Mouse (Mus musculus) stomach, embryonic 14.5 days (tissue): ENCODE data around the gene Gm45716. TPM values are rescaled to one million over a fixed set of nuclear protein-coding genes. Genes with fewer than 3 reads are reported as not detected.
A peak's percentile ranks its signal among the peaks of the same experiment; 100 is the strongest.

Experiments used
- ATAC-seq: fragments of 200-750 bp; cut with Nextera tagmentation; 2 replicates; pipeline ENCODE4 v1.8.0; 2017; ENCODE audit warnings: low read depth, moderate TSS enrichment; ENCODE audit not compliant: insufficient number of reproducible peaks, insufficient read depth, low FRiP score
- H3K27ac ChIP-seq: fragments of 300-500 bp; sonication (generic); 2 replicates; pipeline ENCODE4 v1.5.1; 2014; ENCODE audit warnings: mild to moderate bottlenecking, low read length, moderate library complexity, mixed read lengths
- H3K27me3 ChIP-seq: fragments of 300-500 bp; sonication (generic); 2 replicates; pipeline ENCODE4 v1.6.1; 2014; ENCODE audit warnings: low read length, control low read depth, mixed read lengths; ENCODE audit not compliant: control insufficient read depth, insufficient read depth
- H3K36me3 ChIP-seq: fragments of 300-500 bp; sonication (generic); 2 replicates; pipeline ENCODE4 v1.6.1; 2014; ENCODE audit warnings: mild to moderate bottlenecking, control low read depth, low read length, moderate library complexity, mixed read lengths; ENCODE audit not compliant: control insufficient read depth, insufficient read depth
- H3K4me1 ChIP-seq: fragments of 300-500 bp; sonication (generic); 2 replicates; pipeline ENCODE4 v1.6.1; 2014; ENCODE audit warnings: low read length, control low read depth, mixed read lengths; ENCODE audit not compliant: control insufficient read depth, insufficient read depth
- H3K4me2 ChIP-seq: fragments of 300-500 bp; sonication (generic); replicated peaks from 2 replicates; pipeline ENCODE4 v1.6.1; 2014; ENCODE audit warnings: low read depth, low read length, control low read depth
- H3K4me3 ChIP-seq: fragments of 300-500 bp; sonication (generic); 2 replicates; pipeline ENCODE4 v1.5.1; 2014; ENCODE audit warnings: low read depth, low read length, control low read depth
- H3K9ac ChIP-seq: fragments of 300-500 bp; sonication (generic); replicated peaks from 2 replicates; pipeline ENCODE4 v1.6.1; 2014; ENCODE audit warnings: low read depth, mild to moderate bottlenecking, control low read depth, low read length, moderate library complexity, mixed read lengths
- H3K9me3 ChIP-seq: fragments of 300-500 bp; sonication (generic); 2 replicates; pipeline ENCODE4 v1.6.1; 2016; ENCODE audit warnings: low read depth, low read length, control low read depth; ENCODE audit not compliant: control insufficient read depth
- WGBS: fragments of 180-500 bp; shearing (Covaris S2); extraction: QIAGEN DNeasy Blood & Tissue Kit; methylation state at CpG from one replicate; pipeline ENCODE4 v1.1.7; 2014; 5-methylcytosine and 5-hydroxymethylcytosine counted together
- polyA plus RNA-seq: library from polyadenylated mRNA; unstranded; fragments of >200 nt; fragmentation: Nextera tagmentation; extraction: Ambion mirVana; gene quantifications from 2 replicates; pipeline ENCODE4 v1.2.1, GENCODE M21; 2014

Gene Gm45716
- polyA plus RNA-seq, 1 experiment from 2014 or later = 10.9 TPM

DNA sequence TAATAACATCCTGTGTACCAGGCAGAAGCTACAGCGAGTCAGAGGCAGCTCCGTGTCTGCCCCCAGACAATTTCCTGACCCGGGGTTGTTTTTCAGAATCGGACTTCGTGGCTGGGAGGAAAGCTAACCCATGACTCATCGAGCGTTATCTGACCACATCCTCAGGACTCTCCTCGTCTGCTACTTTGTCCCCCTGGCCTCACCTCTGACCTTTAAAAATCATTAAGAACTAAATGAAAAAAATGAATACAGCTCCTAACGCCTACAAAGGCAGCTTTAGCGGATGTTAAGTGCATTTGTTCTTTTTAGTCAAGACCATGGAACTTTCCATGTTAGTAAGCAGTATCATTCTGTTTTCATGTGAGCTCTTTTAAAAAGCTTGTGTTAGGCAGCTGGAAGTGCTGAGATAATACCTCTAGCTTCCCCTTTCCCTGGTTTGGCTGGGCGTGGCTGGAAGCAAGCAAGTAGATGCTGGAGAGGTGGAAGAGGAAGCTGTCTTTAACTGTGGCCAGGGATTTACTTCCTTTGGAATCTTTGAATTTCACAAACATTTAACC is 37.5 kb downstream of the Gm45716 start:
- Histone ChIP-seq H3K27me3 (no peaks in the 10 kb centered on the region), H3K4me2 (no peak overlapping the region), H3K9ac (no peak overlapping the region), H3K27ac (no peak overlapping the region), H3K4me3 (no peak overlapping the region), H3K4me1 (0 out of 2 replicates have a peak, but pooled peaks cover 7% of the 10 kb centered on the region), H3K36me3 (no peaks in the 10 kb centered on the region), H3K9me3 (no peaks in the 10 kb centered on the region)
- 36% methylated on average over 11 of the region's 11 CpGs for WGBS
- no peak for ATAC-seq

DNA sequence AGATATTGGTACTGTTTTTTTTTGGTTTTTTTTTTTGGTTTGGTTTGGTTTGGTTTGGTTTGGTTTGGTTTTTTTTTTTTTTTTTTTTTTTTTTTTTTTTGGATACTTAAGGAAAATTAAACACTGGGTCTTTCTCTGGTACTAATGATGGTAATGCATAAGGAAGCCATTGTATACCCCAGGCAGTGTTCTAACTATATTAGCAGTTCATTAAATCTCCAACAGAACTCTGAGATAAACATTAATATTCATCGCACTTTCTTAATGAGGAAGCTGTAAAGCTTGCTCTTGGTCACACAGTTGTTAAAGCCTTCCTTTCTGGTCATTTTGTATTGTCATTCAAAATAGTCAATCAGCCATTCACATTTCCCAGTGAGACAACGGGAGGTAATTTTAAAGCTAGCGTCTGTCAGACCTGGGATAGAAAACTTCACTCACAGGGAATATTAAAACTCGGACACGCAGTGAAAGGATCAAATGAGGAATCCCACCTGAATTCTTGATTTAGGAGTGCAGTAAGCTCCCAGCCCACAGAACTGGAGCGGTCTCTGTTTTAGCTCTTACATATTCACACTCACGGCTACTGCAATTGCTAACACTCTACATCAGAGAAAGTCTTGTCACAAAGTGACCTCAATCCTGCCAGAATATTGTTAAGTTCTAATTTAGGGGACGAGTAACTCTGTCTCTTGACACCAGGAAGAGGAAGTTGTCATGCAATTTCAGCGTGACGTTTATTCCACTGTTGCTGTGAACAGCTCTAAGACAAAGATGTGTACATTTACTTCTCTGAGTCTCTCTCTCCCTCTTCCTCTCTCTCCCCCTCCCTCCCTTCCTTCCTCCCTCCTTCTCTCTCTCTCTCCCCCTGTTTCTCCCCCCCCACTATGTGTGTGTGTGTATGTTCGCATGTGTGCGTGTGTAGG is 39.8 kb downstream of the Gm45716 start:
- WGBS = 63% methylated on average over 12 of the region's 12 CpGs
- ATAC-seq = no peak
- no peaks in the 10 kb centered on the region for H3K27me3 ChIP-seq
- H3K4me3 ChIP-seq = no peak overlapping the region
- no peak overlapping the region for H3K4me2 ChIP-seq
- no peaks in the 10 kb centered on the region for H3K36me3 ChIP-seq
- no peaks in the 10 kb centered on the region for H3K9me3 ChIP-seq
- no peak overlapping the region for H3K27ac ChIP-seq
- 0 out of 2 replicates have a peak, but pooled peaks cover 12% of the 10 kb centered on the region for H3K4me1 ChIP-seq
- no peak overlapping the region for H3K9ac ChIP-seq

DNA sequence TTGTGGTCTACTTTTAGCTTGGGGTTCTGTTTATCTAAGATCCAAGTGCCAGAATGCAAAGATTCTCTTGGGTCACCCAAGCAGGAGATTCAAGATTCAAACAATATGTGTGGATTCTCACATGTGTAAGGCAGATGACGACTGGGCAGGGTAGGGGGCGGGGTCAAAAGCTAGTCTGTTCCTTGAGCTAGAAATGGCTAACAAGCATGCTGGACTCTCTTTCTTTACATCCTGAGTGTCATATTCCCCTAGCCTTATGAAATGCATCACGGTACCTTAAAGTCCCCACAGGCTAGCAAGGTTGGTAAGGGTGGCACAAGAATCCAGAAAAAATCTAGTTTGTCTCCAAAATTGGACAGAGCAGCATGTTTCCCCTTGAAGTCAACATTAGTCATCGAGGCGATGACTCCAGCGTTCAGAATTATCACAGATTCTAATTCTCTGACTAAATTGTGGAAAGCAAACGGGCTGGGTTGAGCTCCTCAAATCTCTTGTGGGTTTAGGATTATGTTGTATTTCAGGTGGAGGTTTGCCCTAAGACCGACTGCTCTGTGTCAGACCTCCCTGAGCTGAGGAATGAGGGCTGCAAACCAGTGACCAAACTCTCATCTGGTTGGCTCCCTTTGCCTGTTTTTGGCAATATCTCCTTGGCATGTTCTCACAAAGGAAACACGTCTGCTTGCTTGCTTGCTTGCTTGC is 40.9 kb downstream of the Gm45716 start:
- WGBS = 82% methylated on average over 9 of the region's 9 CpGs
- H3K4me3 ChIP-seq = no peak overlapping the region
- no peaks in the 10 kb centered on the region for H3K27me3 ChIP-seq
- no peak for ATAC-seq
- no peaks in the 10 kb centered on the region for H3K9me3 ChIP-seq
- H3K4me1 ChIP-seq = 0 out of 2 replicates have a peak, but pooled peaks cover 12% of the 10 kb centered on the region
- no peak overlapping the region for H3K27ac ChIP-seq
- H3K36me3 ChIP-seq = no peaks in the 10 kb centered on the region
- no peak overlapping the region for H3K4me2 ChIP-seq
- no peak overlapping the region for H3K9ac ChIP-seq

DNA sequence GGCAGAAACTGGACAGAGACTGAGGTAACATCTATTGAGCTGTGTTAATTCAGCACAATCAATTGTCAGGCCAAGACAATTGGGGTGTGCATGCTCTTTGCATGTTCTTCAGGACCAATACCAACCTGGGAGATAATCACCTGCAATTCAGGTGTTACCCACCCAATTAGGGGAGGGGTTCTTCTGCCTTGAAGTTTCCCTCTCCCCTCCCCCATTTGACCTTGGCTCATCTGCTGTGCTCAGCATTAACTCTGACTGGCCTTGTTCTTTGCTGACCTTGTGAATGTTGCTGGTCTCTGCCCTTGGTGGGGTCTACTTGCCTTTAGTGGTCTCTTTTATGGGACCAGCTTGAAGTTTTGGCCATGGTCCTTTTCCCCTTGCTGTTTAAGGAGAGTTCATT is 42.3 kb downstream of the Gm45716 start:
- H3K9ac ChIP-seq = no peak overlapping the region
- H3K36me3 ChIP-seq = no peaks in the 10 kb centered on the region
- H3K4me3 ChIP-seq = no peak overlapping the region
- H3K27ac ChIP-seq = no peak overlapping the region; the same call in 1 of the 2 replicates
- no peaks in the 10 kb centered on the region for H3K27me3 ChIP-seq
- ATAC-seq = no peak
- H3K9me3 ChIP-seq = no peaks in the 10 kb centered on the region
- H3K4me2 ChIP-seq = no peak overlapping the region
- H3K4me1 ChIP-seq = 0 out of 2 replicates have a peak, but pooled peaks cover 12% of the 10 kb centered on the region

DNA sequence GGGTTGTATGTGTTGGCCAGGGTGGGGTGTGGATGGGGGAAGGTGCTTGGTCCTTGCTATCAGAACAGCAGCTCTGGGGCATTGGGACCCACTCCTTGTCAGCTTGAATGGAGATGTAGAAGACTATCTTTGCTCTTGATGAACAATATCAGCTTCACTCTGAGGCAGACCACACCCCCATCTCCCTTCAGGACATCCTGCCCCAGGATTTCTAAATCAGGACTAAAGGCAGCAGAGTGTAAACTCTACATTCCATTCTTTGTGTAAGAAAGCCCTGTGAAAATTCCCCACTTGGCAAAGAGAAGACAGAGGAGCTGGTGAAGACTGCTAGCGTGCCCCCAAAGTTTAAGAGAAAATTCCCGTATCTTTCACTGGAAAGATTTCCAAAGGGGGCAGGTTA is 43.2 kb downstream of the Gm45716 start:
- 0 out of 2 replicates have a peak, but pooled peaks cover 8% of the 10 kb centered on the region for H3K4me1 ChIP-seq
- H3K9me3 ChIP-seq = no peaks in the 10 kb centered on the region
- no peak for ATAC-seq
- H3K9ac ChIP-seq = no peak overlapping the region
- no peak overlapping the region for H3K27ac ChIP-seq
- no peak overlapping the region for H3K4me2 ChIP-seq
- H3K27me3 ChIP-seq = no peaks in the 10 kb centered on the region
- 52% methylated on average over 2 of the region's 2 CpGs for WGBS
- no peak overlapping the region for H3K4me3 ChIP-seq
- H3K36me3 ChIP-seq = no peaks in the 10 kb centered on the region

GRCm38 (mm10) chr11:90231631-90232030 is 44.1 kb downstream of the Gm45716 start:
- Histone ChIP-seq H3K27me3 (no peaks in the 10 kb centered on the region), H3K9ac (no peak overlapping the region), H3K4me2 (no peak overlapping the region), H3K9me3 (no peaks in the 10 kb centered on the region), H3K27ac (peak overlapping the region; percentile 44; the same call in 1 of the 2 replicates), H3K4me1 (0 out of 2 replicates have a peak, but pooled peaks cover 8% of the 10 kb centered on the region), H3K36me3 (no peaks in the 10 kb centered on the region), H3K4me3 (no peak overlapping the region)
- no peak for ATAC-seq
- 37% methylated on average over 2 of the region's 2 CpGs for WGBS

- Histone ChIP-seq H3K27ac (no peak overlapping the region), H3K4me1 (0 out of 2 replicates have a peak, but pooled peaks cover 8% of the 10 kb centered on the region), H3K36me3 (no peaks in the 10 kb centered on the region), H3K4me2 (no peak overlapping the region), H3K9me3 (no peaks in the 10 kb centered on the region), H3K4me3 (no peak overlapping the region), H3K9ac (no peak overlapping the region), H3K27me3 (no peaks in the 10 kb centered on the region)
- ATAC-seq = no peak
- WGBS = 10% methylated on average over 4 of the region's 4 CpGs
These were observed 45.2 kb downstream of the Gm45716 start for GRCm38 (mm10) chr11:90232685-90233084.

- Histone ChIP-seq H3K4me2 (no peak overlapping the region), H3K9ac (no peak overlapping the region), H3K9me3 (no peaks in the 10 kb centered on the region), H3K4me3 (no peak overlapping the region), H3K27ac (no peak overlapping the region), H3K27me3 (no peaks in the 10 kb centered on the region), H3K36me3 (no peaks in the 10 kb centered on the region), H3K4me1 (0 out of 2 replicates have a peak, but pooled peaks cover 4% of the 10 kb centered on the region)
- ATAC-seq = no peak
- WGBS = 78% methylated on average over 5 of the region's 5 CpGs
These were observed 47.7 kb downstream of the Gm45716 start for GRCm38 (mm10) chr11:90235221-90235620.
